Mouse (Mus musculus): ENCODE data around the gene Wbp4.

DNA sequence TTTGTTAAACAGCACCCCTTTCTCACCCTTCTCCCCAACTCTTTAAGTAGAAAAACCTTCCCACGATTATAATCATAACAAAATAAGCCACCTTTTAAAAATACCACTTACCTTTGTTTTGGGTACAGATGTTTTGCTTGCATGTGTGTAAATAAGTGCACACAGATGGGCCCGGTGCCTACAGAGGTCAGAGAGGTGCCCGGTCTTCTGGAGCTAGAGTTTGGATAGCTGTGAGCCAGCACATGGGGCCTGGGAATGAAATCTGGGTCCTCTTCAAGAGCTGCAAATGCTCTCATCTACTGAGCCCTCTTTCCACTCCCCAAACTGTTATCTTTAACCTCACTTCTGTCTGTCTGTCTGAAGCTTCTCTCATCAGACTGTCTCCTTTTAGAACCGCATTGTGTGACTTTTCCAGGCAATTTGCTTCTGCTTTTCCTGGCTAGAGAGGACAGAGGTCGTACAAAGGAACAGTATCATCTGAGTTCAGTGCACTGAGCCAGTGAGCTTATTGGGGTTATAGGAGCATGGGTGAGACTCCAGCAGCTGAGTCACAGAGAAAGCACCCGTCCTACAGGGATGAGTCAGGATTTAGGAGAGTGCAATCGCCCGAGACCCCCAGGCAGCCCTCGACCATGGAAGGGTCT is 27.5 kb upstream of the Wbp4 start:
- TF ChIP-seq CTCF (IDR thresholded peaks at IDR 0.05; ENCODE audit: borderline replicate concordance, extremely low read depth, insufficient read depth, insufficient read length) (no peak), POLR2A (IDR thresholded peaks at IDR 0.05; ENCODE audit: borderline replicate concordance, extremely low read depth, insufficient read depth, insufficient read length, poor library complexity, severe bottlenecking) (no peak)

Data from brain, embryonic 14.5 days (tissue).